Mouse (Mus musculus) heart, embryonic 11.5 days (tissue): ENCODE data around the gene Brms1. TPM values are rescaled to one million over a fixed set of nuclear protein-coding genes. Genes with fewer than 3 reads are reported as not detected.

Experiments
- ATAC-seq: fragments of 200-750 bp; cut with Nextera tagmentation; replicated peaks from 2 replicates; pipeline ENCODE4 v1.8.0; 2017; ENCODE audit warnings: moderate library complexity; ENCODE audit not compliant: insufficient number of reproducible peaks, low FRiP score, low TSS enrichment
- H3K27ac ChIP-seq: fragments of 300-500 bp; sonication (generic); 2 replicates; pipeline ENCODE4 v1.5.1; 2014; ENCODE audit warnings: mild to moderate bottlenecking, low read depth, low read length
- H3K27me3 ChIP-seq: fragments of 300-500 bp; sonication (generic); 2 replicates; pipeline ENCODE4 v1.6.1; 2014; ENCODE audit warnings: mild to moderate bottlenecking, low read length, mixed read lengths; ENCODE audit not compliant: control insufficient read depth, insufficient read depth
- H3K36me3 ChIP-seq: fragments of 300-500 bp; sonication (generic); 2 replicates; pipeline ENCODE4 v1.6.1; 2014; ENCODE audit warnings: mild to moderate bottlenecking, low read length, moderate library complexity, mixed read lengths; ENCODE audit not compliant: control insufficient read depth, insufficient read depth
- H3K4me1 ChIP-seq: fragments of 300-500 bp; sonication (generic); 2 replicates; pipeline ENCODE4 v1.6.1; 2014; ENCODE audit warnings: low read length; ENCODE audit not compliant: control insufficient read depth, insufficient read depth
- H3K4me2 ChIP-seq: fragments of 300-500 bp; sonication (generic); 2 replicates; pipeline ENCODE4 v1.6.1; 2014; ENCODE audit warnings: mild to moderate bottlenecking, moderate library complexity
- H3K4me3 ChIP-seq: fragments of 300-500 bp; sonication (generic); 2 replicates; pipeline ENCODE4 v1.5.1; 2014; ENCODE audit warnings: low read depth, low read length
- H3K9ac ChIP-seq: fragments of 300-500 bp; sonication (generic); 2 replicates; pipeline ENCODE4 v1.6.1; 2014; ENCODE audit warnings: mild to moderate bottlenecking, low read depth, low read length, moderate library complexity
- H3K9me3 ChIP-seq: fragments of 300-500 bp; sonication (generic); replicated peaks from 2 replicates; pipeline ENCODE4 v1.6.1; 2016; ENCODE audit warnings: low read length; ENCODE audit not compliant: control insufficient read depth
- WGBS: fragments of 180-500 bp; shearing (Covaris S2); extraction: QIAGEN DNeasy Blood & Tissue Kit; methylation state at CpG from one replicate; pipeline ENCODE4 v1.1.7; 2014; ENCODE audit not compliant: insufficient replicate concordance; 5-methylcytosine and 5-hydroxymethylcytosine counted together
- polyA plus RNA-seq: library from polyadenylated mRNA; unstranded; fragments of >200 nt; fragmentation: Nextera tagmentation; extraction: Ambion mirVana; gene quantifications from 2 replicates; pipeline ENCODE4 v1.2.1, GENCODE M21; 2014

Brms1 gene
- polyA plus RNA-seq, 1 experiment from 2014 or later, result 35.3 TPM

DNA sequence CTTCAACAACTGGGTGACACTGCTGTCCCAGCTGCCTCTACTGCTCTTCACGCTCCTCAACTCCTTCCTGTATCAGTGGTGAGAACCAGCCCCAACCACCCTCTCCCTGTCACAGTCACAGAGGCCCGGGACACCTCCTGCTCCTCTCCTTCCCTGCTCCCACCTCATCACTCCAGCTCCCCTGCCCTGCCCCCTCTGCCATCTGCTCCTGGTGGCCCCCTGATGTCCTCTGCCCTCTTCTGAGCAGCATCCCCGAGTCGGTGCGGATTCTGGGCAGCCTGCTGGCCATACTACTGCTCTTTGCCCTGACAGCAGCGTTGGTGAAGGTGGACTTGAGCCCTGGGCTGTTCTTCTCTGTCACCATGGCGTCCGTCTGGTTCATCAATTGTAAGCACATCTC, 15.0 kb upstream of the Brms1 start:
- no peak overlapping the region for H3K4me3 ChIP-seq
- no peak overlapping the region for H3K4me2 ChIP-seq
- no peaks in the 10 kb centered on the region for H3K27me3 ChIP-seq
- H3K36me3 ChIP-seq, result peaks cover 7% of the 10 kb centered on the region; the same call in 1 of the 2 replicates
- 0 out of 2 replicates have a peak, but pooled peaks cover 2% of the 10 kb centered on the region for H3K4me1 ChIP-seq
- H3K9ac ChIP-seq, result no peak overlapping the region
- ATAC-seq, result no peak
- 85% methylated on average over 8 of the region's 8 CpGs for WGBS
- no peaks in the 10 kb centered on the region for H3K9me3 ChIP-seq
- no peak overlapping the region for H3K27ac ChIP-seq

DNA sequence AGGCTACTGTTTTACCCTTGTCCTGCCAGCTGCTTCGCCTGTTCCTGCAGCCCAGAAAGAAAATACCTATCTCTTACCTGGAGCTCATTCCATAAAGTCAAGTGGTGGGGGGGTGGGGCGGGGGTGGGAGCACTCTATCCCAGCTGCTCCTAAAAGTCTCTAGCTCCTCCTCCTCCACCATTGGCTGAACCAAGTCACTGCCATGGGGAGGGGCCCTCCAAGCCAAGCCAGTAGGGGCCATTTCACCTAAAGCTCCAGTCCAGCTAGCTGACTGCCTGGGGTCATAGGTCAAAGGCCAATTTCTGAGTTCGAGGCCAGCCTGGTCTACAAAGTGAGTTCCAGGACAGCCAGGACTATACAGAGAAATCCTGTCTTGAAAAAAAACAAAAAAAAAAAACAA, 8.5 kb upstream of the Brms1 start:
- Histone ChIP-seq H3K27me3 (no peaks in the 10 kb centered on the region), H3K4me3 (no peak overlapping the region), H3K36me3 (peaks cover 9% of the 10 kb centered on the region; the same call in 1 of the 2 replicates)

DNA sequence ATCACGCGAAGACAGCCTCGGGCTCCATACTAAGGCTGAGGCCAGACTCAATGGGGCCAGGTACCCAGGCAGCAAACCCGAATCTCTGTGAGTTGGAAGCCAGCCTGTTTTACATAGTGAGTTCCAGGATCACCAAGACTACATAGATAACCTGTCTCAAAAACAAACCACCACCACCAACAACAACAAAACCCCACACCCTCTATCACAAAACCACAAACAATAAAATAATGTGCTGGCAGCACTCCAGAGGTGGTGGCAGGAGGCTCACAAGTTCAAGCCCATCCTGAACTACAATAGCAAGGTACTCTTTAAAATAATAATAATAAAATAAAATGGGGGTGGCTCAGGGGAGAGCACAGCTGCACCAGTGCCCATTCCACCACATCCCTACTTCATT, 4.6 kb upstream of the Brms1 start:
- Histone ChIP-seq H3K27ac (no peak overlapping the region), H3K9me3 (no peaks in the 10 kb centered on the region), H3K27me3 (no peaks in the 10 kb centered on the region), H3K4me1 (peaks cover 14% of the 10 kb centered on the region), H3K36me3 (peaks cover under 1% of the 10 kb centered on the region; the same call in 1 of the 2 replicates), H3K4me2 (no peak overlapping the region), H3K9ac (no peak overlapping the region), H3K4me3 (no peak overlapping the region)
- 78% methylated on average over 4 of the region's 4 CpGs for WGBS
- no peak for ATAC-seq

More for the DNA sequence above, 8.5 kb upstream of the Brms1 start:
- no peaks in the 10 kb centered on the region for H3K9me3 ChIP-seq
- WGBS, result 71% methylated on average over 3 of the region's 3 CpGs
- no peak overlapping the region for H3K4me2 ChIP-seq
- H3K27ac ChIP-seq, result no peak overlapping the region
- no peak overlapping the region for H3K9ac ChIP-seq
- ATAC-seq, result no peak
- H3K4me1 ChIP-seq, result no peaks in the 10 kb centered on the region

DNA sequence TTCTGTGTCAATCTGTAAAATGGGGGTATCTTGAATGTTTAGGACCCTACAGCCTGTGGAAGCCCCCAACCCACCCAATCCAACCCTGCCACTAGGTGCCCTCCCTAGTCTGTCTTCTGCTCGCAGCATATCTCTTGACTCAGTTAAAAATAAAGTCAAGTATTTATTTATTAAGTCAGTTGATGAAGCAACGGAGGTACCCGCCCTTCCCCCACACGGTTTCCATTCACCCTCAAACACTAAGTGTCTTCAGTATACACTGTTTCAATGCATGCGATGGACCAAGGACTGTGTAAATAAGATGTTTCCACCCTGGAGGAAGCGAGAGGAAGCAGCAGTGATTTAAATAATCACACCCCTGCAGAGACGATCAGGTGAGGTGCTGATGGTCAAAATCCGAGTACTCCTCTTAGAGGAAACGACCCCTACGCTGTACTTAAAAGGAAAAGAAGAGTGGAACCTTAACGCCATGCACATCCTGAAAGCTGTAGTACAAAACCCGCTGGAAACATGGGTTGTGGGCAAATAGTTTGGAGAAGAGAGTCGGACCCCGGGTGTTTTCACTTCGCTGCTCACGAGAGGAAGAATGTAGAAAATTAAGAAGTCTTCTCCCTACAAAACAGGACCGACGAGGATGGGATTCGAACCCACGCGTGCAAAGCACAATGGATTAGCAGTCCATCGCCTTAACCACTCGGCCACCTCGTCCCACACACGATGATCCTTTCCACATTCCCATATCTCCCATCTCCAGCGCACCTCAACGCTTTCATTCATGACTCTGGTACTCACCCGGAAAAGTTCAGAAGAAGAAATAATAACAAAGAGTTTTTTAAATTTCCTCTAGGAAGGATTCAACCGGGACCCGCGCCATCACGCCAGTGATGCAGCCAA, 3.2 kb upstream of the Brms1 start:
- WGBS, result 4% methylated on average over 32 of the region's 32 CpGs

DNA sequence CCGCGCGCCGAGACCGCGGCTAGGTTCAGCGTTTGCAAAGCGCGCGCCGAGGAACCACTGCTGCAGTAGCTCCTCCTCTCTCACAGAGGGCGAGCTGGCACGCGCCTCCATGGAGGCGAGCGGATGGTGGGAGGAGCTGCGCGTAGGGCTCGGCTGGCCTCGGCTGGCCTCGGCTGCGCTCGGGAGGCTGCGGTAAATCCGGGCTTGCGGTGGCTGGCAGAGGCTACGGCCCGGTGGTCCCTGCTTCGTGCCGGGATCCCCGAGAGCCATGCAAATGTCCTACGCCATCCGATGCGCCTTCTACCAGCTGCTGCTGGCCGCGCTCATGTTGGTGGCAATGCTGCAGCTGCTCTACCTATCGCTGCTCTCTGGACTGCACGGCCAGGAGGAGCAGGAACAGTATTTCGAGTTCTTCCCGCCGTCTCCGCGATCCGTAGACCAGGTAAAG, 2.4 kb upstream of the Brms1 start, which contains the start of the genes B4gat1 and AC124502.3:
Gene B4gat1 (plus strand): TSS at position 118 of the 448 bp plus-strand sequence.
Gene AC124502.3 (plus strand): TSS at position 183 of the 448 bp plus-strand sequence.
- under 1% methylated on average over 43 of the region's 44 CpGs for WGBS
- Histone ChIP-seq H3K27me3 (no peaks in the 10 kb centered on the region), H3K4me1 (peaks cover 20% of the 10 kb centered on the region), H3K4me3 (peak within 1 kb of the TSS; percentile 76), H3K27ac (peak within 1 kb of the TSS; percentile 57; the same call in 1 of the 2 replicates), H3K9ac (peak within 1 kb of the TSS; percentile 88), H3K9me3 (no peaks in the 10 kb centered on the region), H3K36me3 (no peaks in the 10 kb centered on the region), H3K4me2 (peak within 1 kb of the TSS; percentile 95)
- peak; percentile 82 for ATAC-seq

More for the DNA sequence above, 3.2 kb upstream of the Brms1 start:
- Histone ChIP-seq H3K4me1 (peaks cover 20% of the 10 kb centered on the region), H3K27ac (0 out of 2 replicates have a peak overlapping the region, but pooled peaks have one; percentile 57), H3K9ac (peak overlapping the region; percentile 88), H3K4me2 (peak overlapping the region; percentile 95), H3K9me3 (no peaks in the 10 kb centered on the region), H3K36me3 (no peaks in the 10 kb centered on the region), H3K4me3 (peak overlapping the region; percentile 76), H3K27me3 (no peaks in the 10 kb centered on the region)
- 0 out of 2 replicates have a peak, but pooled peaks have one; percentile 19 for ATAC-seq

DNA sequence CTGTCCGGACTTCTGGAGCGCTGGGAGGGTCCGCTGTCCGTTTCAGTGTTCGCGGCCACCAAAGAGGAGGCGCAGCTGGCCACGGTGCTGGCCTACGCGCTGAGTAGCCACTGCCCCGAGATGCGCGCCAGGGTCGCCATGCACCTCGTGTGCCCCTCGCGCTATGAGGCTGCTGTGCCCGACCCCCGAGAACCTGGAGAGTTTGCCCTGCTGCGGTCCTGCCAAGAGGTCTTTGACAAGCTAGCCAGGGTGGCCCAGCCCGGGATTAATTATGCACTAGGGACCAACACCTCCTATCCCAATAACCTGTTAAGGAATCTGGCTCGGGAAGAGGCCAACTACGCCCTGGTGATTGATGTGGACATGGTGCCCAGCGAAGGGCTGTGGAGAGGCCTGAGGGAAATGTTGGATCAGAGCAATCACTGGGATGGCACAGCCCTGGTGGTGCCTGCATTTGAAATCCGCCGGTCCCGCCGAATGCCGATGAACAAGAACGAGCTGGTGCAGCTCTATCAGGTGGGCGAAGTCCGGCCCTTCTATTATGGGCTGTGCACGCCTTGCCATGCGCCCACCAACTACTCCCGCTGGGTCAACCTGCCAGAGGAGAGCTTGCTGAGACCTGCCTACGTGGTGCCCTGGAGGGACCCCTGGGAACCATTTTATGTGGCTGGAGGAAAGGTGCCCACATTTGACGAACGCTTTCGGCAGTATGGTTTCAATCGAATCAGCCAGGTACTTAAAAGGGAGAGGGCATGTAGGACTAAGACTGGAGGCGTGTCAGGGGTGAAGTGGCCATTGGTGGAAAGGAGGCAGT, 1.6 kb upstream of the Brms1 start:
- ATAC-seq, result no peak

DNA sequence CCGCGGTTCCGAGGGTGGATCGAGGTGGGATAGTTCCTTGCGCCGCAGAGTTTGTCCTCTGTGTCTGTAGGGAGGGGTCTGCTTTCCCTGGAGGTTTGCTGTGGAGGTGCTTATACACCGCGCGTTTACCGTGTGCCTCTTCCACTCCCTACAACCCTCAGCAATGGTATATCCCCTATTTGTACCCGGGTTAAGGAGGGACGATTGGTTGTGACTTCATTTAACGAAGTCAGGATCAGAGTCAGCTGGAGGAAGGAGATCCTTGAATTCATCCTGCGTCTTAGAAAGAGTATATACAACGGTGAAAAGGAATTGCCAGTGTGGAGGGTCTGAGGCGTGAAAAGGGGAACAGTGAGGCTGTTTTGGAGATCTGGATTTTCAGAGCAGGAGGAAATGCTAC, 434 bp downstream of the Brms1 start:
- Histone ChIP-seq H3K9ac (peak overlapping the region; percentile 92), H3K4me1 (peaks cover 20% of the 10 kb centered on the region), H3K27ac (peak overlapping the region; percentile 72), H3K36me3 (no peaks in the 10 kb centered on the region; the same call in 1 of the 2 replicates), H3K27me3 (no peaks in the 10 kb centered on the region), H3K4me3 (peak overlapping the region; percentile 93), H3K9me3 (no peaks in the 10 kb centered on the region), H3K4me2 (peak overlapping the region; percentile 95)
- no peak for ATAC-seq
- under 1% methylated on average over 16 of the region's 16 CpGs for WGBS

More for the DNA sequence above, 1.6 kb upstream of the Brms1 start:
- H3K27me3 ChIP-seq, result no peaks in the 10 kb centered on the region
- peak overlapping the region; percentile 95 for H3K4me2 ChIP-seq
- H3K9ac ChIP-seq, result peak overlapping the region; percentile 88
- whole genome bisulfite sequencing, result 15% methylated on average over 41 of the region's 41 CpGs
- H3K4me1 ChIP-seq, result peaks cover 20% of the 10 kb centered on the region
- H3K4me3 ChIP-seq, result peak overlapping the region; percentile 76
- no peak overlapping the region for H3K27ac ChIP-seq
- no peaks in the 10 kb centered on the region for H3K9me3 ChIP-seq
- no peaks in the 10 kb centered on the region for H3K36me3 ChIP-seq

DNA sequence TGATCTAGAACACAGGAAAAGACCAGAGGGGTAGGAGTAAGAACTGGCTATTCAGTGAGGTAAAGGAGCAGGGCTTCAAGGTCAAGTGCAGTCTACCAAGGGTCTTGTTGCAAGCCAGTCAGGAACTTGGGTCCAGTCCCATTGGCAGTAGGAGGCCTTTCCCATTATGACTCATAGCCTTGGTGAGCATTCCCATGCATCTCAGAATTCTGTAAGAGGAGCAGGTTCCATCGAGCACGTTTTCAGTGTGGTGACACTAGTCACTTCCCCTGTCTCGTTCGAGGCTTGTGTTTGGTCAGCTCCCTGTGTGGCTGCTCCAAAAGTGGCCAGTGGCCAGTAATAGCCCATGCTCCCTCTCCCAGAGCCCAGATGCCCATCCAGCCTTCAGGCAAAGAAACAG, 4.4 kb downstream of the Brms1 start:
- ATAC-seq, result no peak
- no peak overlapping the region for H3K27ac ChIP-seq
- H3K27me3 ChIP-seq, result no peaks in the 10 kb centered on the region
- H3K36me3 ChIP-seq, result no peaks in the 10 kb centered on the region; the same call in 1 of the 2 replicates
- no peak overlapping the region for H3K9ac ChIP-seq
- no peak overlapping the region for H3K4me2 ChIP-seq
- peaks cover 15% of the 10 kb centered on the region for H3K4me1 ChIP-seq
- WGBS, result 70% methylated on average over 4 of the region's 4 CpGs
- no peaks in the 10 kb centered on the region for H3K9me3 ChIP-seq
- no peak overlapping the region for H3K4me3 ChIP-seq
